Mouse (Mus musculus): ENCODE results near the gene Mmp2.

Gene Mmp2

GRCm38 (mm10) chr8:92895053-92895452, 68.0 kb downstream of the Mmp2 start:
- no peak for DNase-seq (ENCODE audit: low read depth, low spot score)

GRCm38 (mm10) chr8:92896056-92896455, 69.0 kb downstream of the Mmp2 start:
- DNase-seq (ENCODE audit: low read depth, low spot score): no peak

- no peak for DNase-seq (ENCODE audit: low read depth, low spot score)
Measured at GRCm38 (mm10) chr8:92896611-92897010, 69.5 kb downstream of the Mmp2 start.

- DNase-seq (ENCODE audit: low read depth, low spot score): no peak
Measured at GRCm38 (mm10) chr8:92897794-92898193, 70.7 kb downstream of the Mmp2 start.

- DNase-seq (ENCODE audit: low read depth, low spot score): no peak
Measured at GRCm38 (mm10) chr8:92899590-92899989, 72.5 kb downstream of the Mmp2 start.

- DNase-seq (ENCODE audit: low read depth, low spot score): no peak
Measured at GRCm38 (mm10) chr8:92901107-92901506, 74.0 kb downstream of the Mmp2 start, which contains the start of gene Capns2. TSS of gene Capns2 (plus strand) at chr8:92901407.

GRCm38 (mm10) chr8:92902981-92903380, 75.9 kb downstream of the Mmp2 start:
- DNase-seq (ENCODE audit: low read depth, low spot score): no peak
